Mouse (Mus musculus) bone marrow macrophage, adult 2 months (primary cell): ENCODE data around the gene 2410015M20Rik. TPM values are rescaled to one million over a fixed set of nuclear protein-coding genes. Genes with fewer than 3 reads are reported as not detected.

ENCODE experiments used
- H3K27ac ChIP-seq: 2 replicates; pipeline ENCODE4 v1.5.1; 2012; ENCODE audit warnings: low read depth, low read length; ENCODE audit not compliant: insufficient read depth
- H3K4me1 ChIP-seq: 2 replicates; pipeline ENCODE4 v1.6.1; 2012; ENCODE audit warnings: low read length; ENCODE audit not compliant: control insufficient read depth, insufficient read depth
- H3K4me3 ChIP-seq: 2 replicates; pipeline ENCODE4 v1.5.1; 2012; ENCODE audit warnings: mild to moderate bottlenecking, low read length, moderate library complexity; ENCODE audit not compliant: insufficient read depth
- CTCF ChIP-seq: IDR thresholded peaks from 2 replicates; pipeline ENCODE4 v1.5.1; 2012; ENCODE audit warnings: low read depth, mild to moderate bottlenecking, low read length, moderate library complexity
- POLR2A ChIP-seq: IDR thresholded peaks from 2 replicates; pipeline ENCODE4 v1.6.1; 2012; ENCODE audit warnings: mild to moderate bottlenecking, low read depth, low read length, borderline replicate concordance
- polyA plus RNA-seq: library from polyadenylated mRNA; stranded (reverse); fragments of >200 nt; gene quantifications from 2 replicates; pipeline ENCODE4 v1.2.4, GENCODE M21; 2012; ENCODE audit not compliant: missing spikeins, insufficient read depth, insufficient read length

Gene 2410015M20Rik
- polyA plus RNA-seq, 1 experiment = 80.8 TPM

GRCm38 (mm10) chr17:56572939-56573338 lies 36.6 kb downstream of the 2410015M20Rik start:
- no peak overlapping the region for H3K4me3 ChIP-seq
- no peak overlapping the region for H3K27ac ChIP-seq
- TF ChIP-seq CTCF (no peak), POLR2A (no peak)
- no peaks in the 10 kb centered on the region for H3K4me1 ChIP-seq

- Histone ChIP-seq H3K4me1 (no peaks in the 10 kb centered on the region), H3K27ac (no peak overlapping the region), H3K4me3 (no peak overlapping the region)
- TF ChIP-seq POLR2A = no peak
- TF ChIP-seq CTCF = no peak
Measured at GRCm38 (mm10) chr17:56572154-56572553, 37.4 kb downstream of the 2410015M20Rik start.

- Histone ChIP-seq H3K27ac (no peak overlapping the region), H3K4me3 (no peak overlapping the region), H3K4me1 (no peaks in the 10 kb centered on the region)
- TF ChIP-seq POLR2A = no peak
- no peak for TF ChIP-seq CTCF
Measured at GRCm38 (mm10) chr17:56570287-56570686, 39.3 kb downstream of the 2410015M20Rik start.

- no peaks in the 10 kb centered on the region for H3K4me1 ChIP-seq
- H3K4me3 ChIP-seq = no peak overlapping the region
- no peak for TF ChIP-seq CTCF
- TF ChIP-seq POLR2A = no peak
Measured at GRCm38 (mm10) chr17:56567370-56567769, 42.2 kb downstream of the 2410015M20Rik start.

GRCm38 (mm10) chr17:56566918-56567317 lies 42.7 kb downstream of the 2410015M20Rik start:
- Histone ChIP-seq H3K27ac (no peak overlapping the region), H3K4me3 (no peak overlapping the region), H3K4me1 (no peaks in the 10 kb centered on the region)
- TF ChIP-seq CTCF (no peak), POLR2A (no peak)

More at GRCm38 (mm10) chr17:56567370-56567769, 42.2 kb downstream of the 2410015M20Rik start:
- H3K27ac ChIP-seq = no peak overlapping the region

DNA sequence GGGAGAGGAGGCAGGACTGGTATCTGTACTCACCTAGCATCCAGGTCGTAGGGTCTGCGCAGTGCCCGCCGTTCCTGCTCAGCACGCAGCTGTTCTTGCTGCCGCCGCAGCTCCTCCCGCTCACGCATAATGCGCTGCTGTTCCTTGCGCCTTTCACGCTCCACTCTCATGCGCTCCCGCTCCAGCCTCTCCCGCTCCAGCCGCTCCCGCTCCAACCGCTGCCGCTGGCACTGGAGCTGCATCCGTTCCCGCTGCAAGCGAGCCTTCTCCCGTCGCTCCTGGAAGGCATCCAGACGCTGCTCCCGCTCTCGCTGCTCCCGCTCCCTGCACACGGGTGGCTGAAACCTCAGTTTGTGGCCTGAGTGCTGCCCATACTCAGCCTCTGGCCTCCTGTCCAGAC lies 43.3 kb downstream of the 2410015M20Rik start:
- H3K27ac ChIP-seq = no peak overlapping the region
- H3K4me1 ChIP-seq = no peaks in the 10 kb centered on the region
- H3K4me3 ChIP-seq = no peak overlapping the region
- no peak for TF ChIP-seq CTCF
- TF ChIP-seq POLR2A = no peak

DNA sequence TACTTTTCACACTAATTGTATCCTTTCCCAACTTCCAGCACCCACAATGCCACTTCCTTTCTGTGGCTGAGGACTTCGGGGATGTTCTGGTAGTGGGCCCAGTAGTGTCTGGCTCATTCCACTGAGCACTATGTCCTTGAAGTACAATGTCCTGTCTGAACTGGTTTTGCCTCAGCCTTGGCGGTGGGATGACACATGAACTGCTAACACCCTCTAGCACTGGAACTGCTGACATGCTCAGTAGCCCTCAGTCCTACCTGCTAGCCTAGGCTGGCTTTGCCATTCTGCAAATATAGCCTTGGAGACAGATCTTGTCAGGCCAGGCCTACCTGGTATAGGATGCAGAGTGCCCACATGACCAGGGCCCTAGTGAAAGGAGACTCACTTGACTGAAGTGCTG lies 47.7 kb downstream of the 2410015M20Rik start:
- Histone ChIP-seq H3K27ac (no peak overlapping the region), H3K4me1 (no peaks in the 10 kb centered on the region), H3K4me3 (no peak overlapping the region)
- TF ChIP-seq CTCF = no peak

DNA sequence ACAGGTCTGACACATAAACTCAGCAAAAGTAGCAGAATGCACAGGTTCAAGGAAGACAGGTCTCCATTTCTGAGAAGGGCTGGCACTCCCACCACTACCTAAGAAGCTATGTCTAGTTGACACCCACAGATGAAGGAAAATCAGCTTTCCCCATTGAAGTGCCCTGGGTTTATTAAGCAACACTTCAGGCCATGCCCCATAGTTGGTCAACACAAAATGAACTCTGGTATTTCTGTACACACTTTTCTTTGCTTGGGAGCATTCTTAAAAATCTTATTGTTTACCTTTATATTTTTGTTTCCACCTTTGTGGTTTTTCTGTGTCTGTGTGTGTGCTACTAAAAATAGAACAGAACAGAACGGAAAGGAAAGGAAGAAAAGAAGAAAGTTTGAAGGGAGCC lies 49.4 kb downstream of the 2410015M20Rik start:
- H3K27ac ChIP-seq = no peak overlapping the region
- no peak overlapping the region for H3K4me3 ChIP-seq
- H3K4me1 ChIP-seq = no peaks in the 10 kb centered on the region
- TF ChIP-seq CTCF = no peak
- TF ChIP-seq POLR2A = no peak

GRCm38 (mm10) chr17:56559386-56559785 lies 50.2 kb downstream of the 2410015M20Rik start:
- H3K4me3 ChIP-seq = no peak overlapping the region
- no peaks in the 10 kb centered on the region for H3K4me1 ChIP-seq
- no peak overlapping the region for H3K27ac ChIP-seq
- TF ChIP-seq POLR2A (no peak), CTCF (no peak)

GRCm38 (mm10) chr17:56558448-56558847 lies 51.1 kb downstream of the 2410015M20Rik start:
- no peak for TF ChIP-seq POLR2A
- TF ChIP-seq CTCF = peak; percentile 86
- Histone ChIP-seq H3K4me3 (no peak overlapping the region), H3K27ac (no peak overlapping the region), H3K4me1 (no peaks in the 10 kb centered on the region)

Other genes starting within 250 kb of the 2410015M20Rik start
- 75.2 and 77.2 TPM in 2 replicates for gene Ptprs, start 133.3 kb downstream of the 2410015M20Rik start, polyA plus RNA-seq
- not detected in 2 replicates for gene Znrf4, start 97.3 kb downstream of the 2410015M20Rik start, polyA plus RNA-seq
- gene Gm20219, start 55.4 kb downstream of the 2410015M20Rik start, polyA plus RNA-seq = 1.6 and 2.1 TPM in 2 replicates
- 164 and 176 TPM in 2 replicates for gene Safb2, start 25.2 kb downstream of the 2410015M20Rik start, polyA plus RNA-seq
- 73.7 and 75.6 TPM in 2 replicates for gene Safb, start 24.9 kb downstream of the 2410015M20Rik start, polyA plus RNA-seq
- gene Rpl36, start 3.6 kb upstream of the 2410015M20Rik start, polyA plus RNA-seq = 507 and 564 TPM in 2 replicates
- 29.6 and 29.9 TPM in 2 replicates for gene Lonp1, start 17.1 kb upstream of the 2410015M20Rik start, polyA plus RNA-seq
- not detected in 2 replicates for gene Catsperd, start 18.4 kb upstream of the 2410015M20Rik start, polyA plus RNA-seq
- 36.9 and 38.5 TPM in 2 replicates for gene Ranbp3, start 63.5 kb upstream of the 2410015M20Rik start, polyA plus RNA-seq
- 75.1 and 96.1 TPM in 2 replicates for gene Ndufa11, start 108.0 kb upstream of the 2410015M20Rik start, polyA plus RNA-seq
- 11.0 and 13.7 TPM in 2 replicates for gene Vmac, start 108.3 kb upstream of the 2410015M20Rik start, polyA plus RNA-seq
- gene Nrtn, start 147.8 kb upstream of the 2410015M20Rik start, polyA plus RNA-seq = 0.55 and 0.80 TPM in 2 replicates
- 21.4 and 24.9 TPM in 2 replicates for gene Dus3l, start 155.0 kb upstream of the 2410015M20Rik start, polyA plus RNA-seq
- gene Prr22, start 160.5 kb upstream of the 2410015M20Rik start, polyA plus RNA-seq = not detected in 2 replicates
- 1.1 and 1.2 TPM in 2 replicates for gene Rfx2, start 221.2 kb upstream of the 2410015M20Rik start, polyA plus RNA-seq